Mouse (Mus musculus): ENCODE data around the gene Klc1.
"Not testable (repeated sequence)": the region's sequence is repeated elsewhere in the genome, so short reads cannot be mapped to it uniquely, and the experiment has no call there.

The Klc1 gene

DNA sequence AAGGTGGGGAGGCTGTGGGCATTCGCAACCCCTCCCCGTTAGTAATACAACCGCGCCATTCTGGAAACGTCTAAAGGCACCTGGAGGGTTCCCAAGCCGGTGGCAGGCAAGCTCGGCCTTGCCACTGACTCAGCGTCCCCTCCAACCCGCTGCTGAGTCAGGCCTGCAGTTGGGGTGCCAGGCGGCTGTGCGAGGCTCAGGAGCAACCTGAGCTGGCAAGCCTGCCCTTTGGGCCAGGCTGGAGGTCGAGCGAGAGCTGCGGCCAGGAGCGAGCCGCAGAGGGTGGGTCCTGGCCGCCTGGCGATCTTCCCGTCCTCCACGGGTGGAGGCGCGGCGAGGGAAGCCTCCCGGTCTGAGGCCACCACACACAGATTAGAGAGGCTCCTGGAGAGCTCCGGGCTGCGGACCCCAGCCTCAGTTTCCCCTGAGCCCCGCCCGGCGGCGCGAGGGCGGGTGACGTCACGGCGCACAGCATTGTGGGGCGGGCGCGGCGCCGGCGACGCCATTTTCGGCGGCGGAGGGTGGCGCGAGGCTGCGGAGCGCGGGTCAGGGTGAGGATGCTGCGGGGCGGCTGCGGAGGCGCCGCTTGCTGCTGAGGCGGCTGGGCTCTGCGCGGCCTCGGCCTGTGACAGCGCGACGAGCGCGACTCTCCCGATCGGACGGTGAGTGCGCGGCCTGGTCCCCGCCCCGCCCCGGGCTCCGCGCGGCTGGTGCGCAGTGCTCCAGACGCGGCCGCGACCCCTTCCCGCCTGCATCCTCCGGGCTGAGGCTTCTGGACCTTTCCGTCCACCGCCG is at the start of gene Klc1:
Gene Klc1, plus strand, starts transcription at position 469 of the 795 bp plus-strand sequence.
- CTCF ChIA-PET = interaction anchor here (0.5 to 0.7 kb wide), 2 partner anchors 77 to 1110 kb away, joined by 3 to 4 read pairs; no protein-coding TSS in a partner anchor

DNA sequence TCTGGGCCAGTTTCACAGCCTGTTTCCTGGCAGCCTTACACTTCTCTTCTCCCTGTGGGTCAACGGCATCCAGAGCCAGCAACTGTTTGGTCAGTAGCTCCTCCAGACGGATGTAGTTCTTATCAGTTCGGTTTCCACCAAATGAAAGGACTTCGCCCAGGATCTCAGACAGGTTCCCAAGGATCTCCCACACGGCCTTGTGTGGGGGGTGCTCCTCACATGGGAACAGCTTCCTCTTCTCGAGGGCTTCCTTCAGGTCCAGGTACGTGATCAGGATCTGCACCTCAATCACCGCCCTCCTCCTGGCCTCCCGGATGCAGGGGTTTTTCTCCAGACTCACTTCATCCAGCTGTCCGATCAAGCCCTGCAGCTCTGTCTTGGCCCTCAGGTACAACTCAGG is 48.6 kb upstream of the Klc1 start:
- CTCF ChIA-PET = no interaction called here

DNA sequence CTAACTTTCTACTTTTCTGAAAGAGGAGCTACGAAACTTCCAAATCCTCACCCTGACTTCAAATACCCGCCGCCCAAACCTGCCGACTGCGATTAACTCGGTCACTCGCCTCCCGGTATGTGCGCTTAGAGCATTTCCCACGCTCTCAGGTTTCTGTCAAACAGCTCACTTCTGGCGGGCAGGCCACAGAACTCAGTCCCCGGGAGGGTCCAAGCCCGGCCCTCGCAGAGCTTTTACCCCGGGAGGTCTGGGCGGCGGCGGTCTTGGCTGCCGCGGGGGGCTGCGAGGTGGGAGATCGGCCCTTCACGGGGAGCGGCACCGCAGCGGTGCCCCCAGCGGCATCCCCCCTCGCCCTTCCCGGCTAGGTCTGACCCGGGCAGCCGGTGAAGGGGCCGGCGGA is 46.2 kb upstream of the Klc1 start:
- CTCF ChIA-PET = no interaction called here

DNA sequence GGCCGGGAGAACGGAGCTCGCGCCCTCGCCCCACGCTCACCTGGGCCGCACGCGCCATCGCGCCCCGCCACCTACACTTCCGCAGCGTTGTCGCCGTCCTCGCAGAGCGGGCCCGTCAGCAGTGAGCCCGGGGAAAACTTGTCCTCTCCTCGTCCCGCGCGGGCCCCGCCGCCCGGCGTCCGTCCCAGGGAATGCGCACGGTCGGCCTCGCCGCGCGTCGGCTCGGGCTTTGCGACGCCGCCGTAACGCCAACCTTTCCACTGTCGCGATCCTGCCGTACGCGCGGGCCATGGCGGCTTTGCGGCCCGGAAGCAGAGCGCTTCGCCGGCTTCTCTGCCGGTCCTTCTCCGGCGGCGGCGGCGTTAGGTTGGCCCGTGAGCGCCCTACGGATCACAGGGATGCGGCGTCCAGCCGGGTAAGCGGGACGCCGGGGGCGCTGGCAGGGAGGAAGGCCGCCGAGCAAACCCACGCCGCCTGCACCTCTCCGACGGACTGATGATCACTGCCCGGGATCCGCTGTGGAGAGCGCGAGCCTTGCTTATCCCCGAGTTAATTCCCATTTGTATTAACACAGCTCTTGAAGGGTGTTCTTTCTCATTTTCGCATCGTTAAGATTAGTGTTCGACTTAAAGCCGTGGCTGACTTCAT is 45.5 kb upstream of the Klc1 start, which contains the start of the genes Bag5 and Apopt1:
Gene Bag5, minus strand, starts transcription at position 254 of the 648 bp plus-strand sequence.
Gene Apopt1, plus strand, starts transcription at position 258 of the 648 bp plus-strand sequence.
- CTCF ChIA-PET = interaction anchor here (0.6 kb wide), 2 partner anchors 9 to 191 kb away, joined by 3 read pairs; no protein-coding TSS in a partner anchor

DNA sequence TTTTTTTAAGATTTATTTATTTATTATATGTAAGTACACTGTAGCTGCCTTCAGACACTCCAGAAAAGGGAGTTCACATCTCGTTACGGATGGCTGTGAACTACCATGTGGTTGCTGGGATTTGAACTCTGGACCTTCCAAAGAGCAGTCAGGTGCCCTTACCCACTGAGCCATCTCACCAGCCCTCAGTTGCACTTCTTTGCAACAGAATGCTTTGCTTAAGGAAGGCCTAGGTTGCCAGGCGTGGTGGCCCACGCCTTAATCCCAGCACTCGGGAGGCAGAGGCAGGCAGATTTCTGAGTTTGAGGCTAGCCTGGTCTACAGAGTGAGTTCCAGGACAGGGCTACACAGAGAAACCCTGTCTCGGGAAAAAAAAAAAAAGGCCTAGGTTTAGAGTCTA is 44.8 kb upstream of the Klc1 start:
- CTCF ChIA-PET = interaction anchor here (0.6 to 0.7 kb wide), 3 partner anchors 10 to 190 kb away, joined by 3 to 6 read pairs (median 3); no protein-coding TSS in a partner anchor

DNA sequence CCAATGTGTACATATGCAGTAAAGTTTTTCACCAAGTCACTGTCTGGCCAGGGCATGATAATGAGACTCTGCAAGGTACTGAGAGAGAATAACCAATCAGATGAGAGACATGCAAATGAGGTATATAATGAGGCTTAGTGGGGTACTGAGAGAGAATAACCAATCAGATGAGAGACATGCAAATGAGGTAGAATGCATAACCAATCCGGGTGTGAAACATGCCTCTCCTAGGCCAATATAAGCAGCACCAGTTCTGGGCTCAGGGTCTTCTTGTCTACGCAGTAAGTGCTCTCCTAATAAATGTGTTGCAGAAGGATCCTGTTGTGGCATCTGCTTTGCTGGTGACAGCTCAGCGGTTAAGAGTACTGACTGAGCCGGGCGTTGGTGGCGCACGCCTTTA is 42.1 kb upstream of the Klc1 start:
- CTCF ChIA-PET = no interaction called here

DNA sequence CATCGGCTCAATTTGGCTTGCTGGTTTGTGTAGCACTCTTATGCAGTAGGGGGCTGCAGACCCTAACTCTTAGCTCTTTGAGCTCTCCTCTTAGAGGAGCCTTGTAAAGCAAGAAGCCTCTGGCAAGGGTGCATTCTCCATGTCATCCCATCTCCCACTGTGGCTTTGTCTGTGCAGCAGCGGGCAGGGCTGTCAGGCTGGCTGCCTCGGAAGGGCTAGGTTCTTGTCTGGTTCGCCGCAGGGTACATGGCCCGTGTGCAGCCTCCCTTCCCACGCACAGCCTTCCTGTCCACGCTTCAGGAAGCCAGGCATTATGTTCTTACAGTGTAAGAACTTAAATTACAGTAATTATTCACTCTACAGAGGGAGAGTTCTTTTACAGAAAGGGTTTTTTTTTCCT is 40.0 kb upstream of the Klc1 start:
- CTCF ChIA-PET = no interaction called here

DNA sequence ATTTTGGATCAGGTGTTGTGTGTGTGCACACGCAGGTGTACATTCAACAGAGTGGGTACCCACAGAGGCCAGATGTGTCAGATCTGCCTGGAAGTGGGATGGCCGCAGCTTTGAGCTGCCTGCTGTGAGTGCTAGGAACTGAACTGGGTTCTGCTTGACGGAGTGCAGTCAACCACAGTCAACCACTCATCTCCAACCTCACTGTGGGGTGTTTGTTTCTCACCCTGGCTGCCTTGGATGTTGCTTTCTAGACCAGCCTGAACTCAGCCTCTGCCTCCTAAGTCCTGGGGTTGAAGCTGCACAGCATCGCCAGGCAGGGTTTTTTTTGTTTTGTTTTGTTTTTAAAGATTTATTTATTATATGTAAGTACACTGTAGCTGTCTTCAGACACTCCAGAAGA is 38.4 kb upstream of the Klc1 start:
- CTCF ChIA-PET = no interaction called here

DNA sequence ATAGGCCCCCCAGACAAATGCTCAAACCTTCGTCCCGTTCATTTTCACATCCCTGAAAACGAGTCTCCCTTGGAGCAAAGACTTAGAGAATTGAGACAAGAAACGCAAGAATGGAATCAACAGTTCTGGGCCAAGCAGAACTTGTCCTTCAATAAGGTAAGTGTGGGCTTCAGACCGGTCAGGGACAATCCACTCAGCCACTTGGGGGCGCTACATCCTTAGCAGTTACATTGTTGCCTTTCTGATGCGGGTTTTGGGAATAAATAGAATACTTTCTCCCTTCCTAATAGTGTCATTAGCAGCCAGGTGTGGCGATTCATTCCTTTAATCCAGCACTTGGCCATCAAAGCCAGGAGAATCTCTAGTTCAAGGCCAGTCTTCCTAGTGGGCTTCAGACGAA is 36.0 kb upstream of the Klc1 start:
- CTCF ChIA-PET = interaction anchor here (0.8 kb wide), 1 partner anchor 933 kb away, joined by 3 read pairs; no protein-coding TSS in a partner anchor

DNA sequence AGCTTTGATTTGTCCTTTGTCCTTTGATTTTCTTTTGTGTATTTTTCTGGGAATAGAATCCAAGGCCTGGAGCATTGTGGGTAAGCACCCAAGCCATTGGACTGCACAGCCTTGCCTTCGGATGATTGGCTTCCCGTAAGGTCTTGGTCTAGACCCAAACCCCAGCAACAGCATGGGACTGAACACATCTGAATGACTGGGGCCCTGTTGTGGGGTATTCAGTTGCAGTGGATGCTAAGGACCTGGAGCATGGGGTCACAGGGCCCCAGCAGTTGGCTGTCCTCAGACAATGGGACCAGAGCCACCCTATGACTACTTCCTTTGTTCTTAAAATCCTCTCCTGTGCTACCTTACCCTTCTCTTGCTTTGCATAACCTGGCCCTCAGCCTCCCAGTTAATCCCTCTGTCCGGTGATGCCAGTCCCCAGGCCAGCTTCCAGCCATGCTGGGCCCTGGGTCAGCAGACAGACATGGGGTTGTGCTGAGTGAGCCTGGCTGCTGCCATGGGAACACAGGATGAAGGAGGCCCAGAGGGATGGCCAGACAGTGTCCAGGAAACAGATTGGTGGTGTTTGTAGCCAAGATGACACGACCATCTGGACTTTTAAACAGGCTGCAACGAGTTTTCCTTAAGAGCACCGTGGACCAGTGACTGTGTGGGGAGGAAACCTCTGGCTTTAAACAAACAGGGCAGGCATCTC is 33.9 kb upstream of the Klc1 start:
- CTCF ChIA-PET = no interaction called here

DNA sequence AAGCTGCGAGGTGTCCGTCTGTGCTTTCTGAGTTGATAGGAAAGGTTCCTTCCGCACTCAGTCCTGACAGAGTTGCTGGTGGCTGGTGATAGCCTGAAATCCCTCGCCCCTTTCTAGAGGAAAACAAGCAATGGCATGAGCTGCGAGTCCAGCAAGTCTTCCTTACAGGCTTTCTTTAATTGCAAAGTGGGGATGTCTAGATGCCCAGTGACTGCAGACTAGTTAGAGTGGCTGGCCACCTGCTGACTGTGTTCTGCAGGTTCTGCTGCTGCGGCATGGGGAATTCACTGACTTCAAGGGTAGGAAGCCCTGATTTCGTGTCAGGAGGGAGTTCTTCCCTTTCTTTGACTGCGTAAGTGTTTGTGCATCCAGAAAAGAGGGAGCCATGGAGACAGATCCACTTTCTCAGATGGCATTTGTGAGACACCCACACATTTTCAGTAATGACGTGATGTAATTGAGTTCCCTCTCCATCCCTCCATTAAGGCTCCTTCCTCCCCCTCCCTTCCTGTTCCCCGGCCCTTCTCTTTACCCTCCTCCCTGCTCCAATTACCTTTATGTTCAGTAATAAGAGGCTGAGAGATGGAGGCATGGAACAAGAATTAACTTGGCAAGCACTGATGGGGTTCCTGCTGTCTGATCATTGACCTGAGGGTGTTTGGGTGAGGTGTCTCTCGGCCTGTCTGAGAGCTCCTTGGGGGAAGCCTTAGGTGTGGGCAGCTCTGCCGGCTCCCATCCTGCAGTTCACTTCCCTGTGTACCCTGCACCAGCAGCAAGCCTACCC is 33.1 kb upstream of the Klc1 start:
- CTCF ChIA-PET = interaction anchor here (0.5 kb wide), 1 partner anchor 77 kb away, joined by 3 read pairs; no protein-coding TSS in a partner anchor

DNA sequence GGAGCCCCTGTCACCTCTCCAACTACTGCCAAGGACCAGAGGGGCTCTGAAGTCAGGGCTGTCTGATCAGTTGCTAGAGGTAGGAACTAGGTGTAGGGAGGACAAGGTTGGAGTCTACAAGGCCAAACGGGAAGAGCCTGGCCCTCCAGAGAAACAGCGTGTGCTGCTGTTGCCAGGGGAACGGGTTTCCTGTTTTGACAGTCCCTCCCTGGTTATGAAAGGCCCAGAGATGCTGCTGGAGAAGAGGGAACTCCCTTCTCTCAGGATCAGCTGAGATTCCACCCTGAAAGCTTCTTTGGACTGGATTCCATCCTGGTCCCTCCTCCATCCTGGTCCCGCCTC is 32.6 kb upstream of the Klc1 start:
- CTCF ChIA-PET = no interaction called here

DNA sequence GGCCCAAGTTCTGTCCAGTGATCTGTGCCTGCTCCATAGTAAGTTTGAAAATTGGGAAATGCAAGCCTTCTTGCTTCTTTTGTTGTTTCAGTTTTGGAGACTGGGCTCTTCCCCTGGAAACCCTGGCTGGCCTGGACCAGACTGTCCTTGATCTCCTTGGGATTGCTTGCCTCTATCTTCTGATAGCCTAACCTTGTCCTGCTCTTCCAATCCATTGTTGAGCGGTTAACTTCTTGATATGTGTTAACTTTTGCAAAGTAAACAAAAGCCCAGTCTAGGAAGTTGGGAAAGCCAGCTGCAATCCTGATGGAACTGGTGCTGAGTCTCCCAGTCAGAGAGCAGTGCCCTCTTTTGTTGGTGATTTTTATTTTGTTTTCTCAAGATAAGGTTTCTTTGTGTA is 30.7 kb upstream of the Klc1 start:
- CTCF ChIA-PET = no interaction called here

DNA sequence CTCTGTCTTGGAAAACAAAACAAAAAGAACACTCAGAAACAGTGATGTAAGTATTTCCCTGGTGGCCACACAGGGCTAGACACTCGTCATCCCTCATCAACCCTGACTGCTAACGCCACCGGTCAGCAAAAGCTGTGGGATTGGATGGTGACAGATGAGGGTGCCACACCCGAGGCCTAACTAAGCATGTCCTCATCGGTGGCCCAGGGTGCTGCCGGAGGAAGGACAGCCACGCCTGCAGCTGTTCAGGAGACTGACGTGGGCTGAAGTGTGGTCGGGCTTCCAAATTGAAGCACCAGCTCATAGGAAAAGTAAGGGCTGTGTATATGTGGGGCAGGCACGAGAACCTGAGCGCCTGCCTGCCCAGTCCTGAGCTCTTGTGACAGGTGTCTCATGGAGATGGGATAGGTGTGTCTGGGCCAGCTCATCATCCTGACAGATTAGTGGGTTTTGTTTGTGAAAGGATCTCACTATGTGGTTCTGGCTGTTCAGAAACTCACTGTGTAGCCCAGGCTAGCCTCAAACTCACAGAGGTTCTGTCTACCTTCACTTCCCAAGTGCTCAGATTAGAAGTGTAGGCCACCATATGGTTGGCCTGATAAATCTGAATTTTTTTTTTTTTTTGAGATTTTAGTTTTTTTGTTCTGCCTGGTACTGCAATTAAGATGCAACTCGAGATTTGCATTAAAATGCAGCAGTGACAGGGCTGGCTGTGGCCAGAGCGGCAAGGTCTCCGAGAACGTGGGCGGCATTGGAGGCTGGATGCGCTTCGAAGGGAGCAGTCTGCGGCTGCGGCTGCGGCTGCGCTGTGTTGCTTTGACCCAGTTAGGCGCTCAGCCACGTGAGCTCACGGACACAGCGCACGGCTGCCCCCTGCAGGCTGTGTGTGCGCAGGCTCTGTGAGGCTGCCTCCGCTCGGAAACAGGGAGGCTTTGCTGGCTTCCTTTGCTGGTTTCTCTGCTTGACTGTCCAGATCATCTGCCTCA is 26.5 kb upstream of the Klc1 start:
- CTCF ChIA-PET = interaction anchor here (0.7 kb wide), 3 partner anchors 39 to 127 kb away, joined by 4 to 5 read pairs (median 4); no protein-coding TSS in a partner anchor

DNA sequence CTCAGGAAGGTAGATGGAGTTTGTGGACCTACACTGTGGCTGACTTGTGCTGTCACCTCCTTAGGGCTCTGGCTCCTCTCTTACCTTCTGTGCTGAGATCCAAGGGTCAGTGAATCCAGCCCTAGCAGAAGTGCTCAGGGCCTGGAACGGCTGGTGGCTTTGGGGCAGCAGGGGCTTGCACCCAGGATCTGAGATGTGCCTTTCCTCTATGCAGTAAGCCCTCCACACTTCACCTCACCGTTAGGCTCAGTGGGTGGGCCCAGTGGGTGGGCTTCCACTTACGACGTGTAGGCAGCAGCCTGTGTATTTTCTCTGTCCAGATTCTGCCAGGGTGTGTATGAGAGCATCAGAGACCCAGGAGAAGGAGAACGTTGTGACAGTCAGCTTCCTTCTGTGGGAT is 25.7 kb upstream of the Klc1 start:
- CTCF ChIA-PET = interaction anchor here (0.7 kb wide), 2 partner anchors 38 to 127 kb away, joined by 4 read pairs; no protein-coding TSS in a partner anchor

DNA sequence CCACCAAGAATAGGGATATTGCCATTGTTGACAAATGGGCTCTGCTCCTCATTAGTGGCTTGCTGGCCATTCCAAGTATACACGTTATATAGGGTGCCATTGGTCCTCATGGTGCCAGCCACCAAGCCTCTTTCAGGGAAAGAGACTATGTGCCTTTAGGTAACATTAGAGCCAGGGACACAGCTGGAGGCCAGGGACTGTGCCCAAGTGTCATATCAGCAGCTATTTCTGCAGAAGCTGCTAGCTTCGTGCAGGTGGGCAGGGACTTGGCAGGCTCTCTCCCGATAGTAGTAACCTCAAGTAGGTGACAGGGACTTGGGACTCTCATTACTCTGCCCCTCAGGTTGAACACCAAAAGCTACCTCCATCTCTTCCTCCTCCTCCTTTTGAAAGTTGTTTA is 23.7 kb upstream of the Klc1 start:
- CTCF ChIA-PET = no interaction called here

DNA sequence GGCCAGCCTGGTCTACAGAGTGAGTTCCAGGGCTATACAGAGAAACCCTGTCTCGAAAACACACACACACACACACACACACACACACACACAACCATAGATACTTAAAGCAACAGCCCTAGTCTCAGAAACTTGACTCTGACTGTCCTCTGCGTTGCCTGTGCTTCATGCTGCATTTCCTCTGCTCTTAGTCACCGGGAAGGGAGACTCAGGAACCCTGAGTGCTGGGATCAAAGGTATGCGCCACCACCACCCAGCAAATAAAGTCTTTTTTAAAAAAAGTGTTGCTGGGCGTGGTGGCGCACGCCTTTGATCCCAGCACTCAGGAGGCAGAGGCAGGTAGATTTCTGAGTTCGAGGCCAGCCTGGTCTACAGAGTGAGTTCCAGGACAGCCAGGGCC is 22.0 kb upstream of the Klc1 start:
- CTCF ChIA-PET = not testable (repeated sequence)

DNA sequence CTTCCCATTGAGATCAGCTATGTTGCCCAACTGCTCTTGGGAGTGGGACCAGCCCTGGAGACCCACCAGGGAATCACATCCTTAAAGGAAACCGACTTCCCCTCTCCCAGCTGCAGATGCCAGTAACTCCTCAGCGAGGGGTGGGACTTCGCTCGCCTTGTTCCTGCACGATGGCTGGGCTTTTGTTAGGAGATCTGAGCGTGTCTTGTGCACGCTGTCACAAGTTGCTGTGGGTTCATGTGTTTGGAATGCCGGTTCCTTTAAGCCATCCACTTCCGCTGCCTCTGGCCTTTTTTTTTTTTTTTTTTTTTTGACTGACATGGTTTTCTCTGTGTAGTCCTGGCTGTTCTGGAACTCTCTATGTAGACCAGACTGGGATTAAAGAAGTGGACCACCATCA is 21.3 kb upstream of the Klc1 start:
- CTCF ChIA-PET = interaction anchor here (0.7 kb wide), 1 partner anchor 84 kb away, joined by 23 read pairs; no protein-coding TSS in a partner anchor

DNA sequence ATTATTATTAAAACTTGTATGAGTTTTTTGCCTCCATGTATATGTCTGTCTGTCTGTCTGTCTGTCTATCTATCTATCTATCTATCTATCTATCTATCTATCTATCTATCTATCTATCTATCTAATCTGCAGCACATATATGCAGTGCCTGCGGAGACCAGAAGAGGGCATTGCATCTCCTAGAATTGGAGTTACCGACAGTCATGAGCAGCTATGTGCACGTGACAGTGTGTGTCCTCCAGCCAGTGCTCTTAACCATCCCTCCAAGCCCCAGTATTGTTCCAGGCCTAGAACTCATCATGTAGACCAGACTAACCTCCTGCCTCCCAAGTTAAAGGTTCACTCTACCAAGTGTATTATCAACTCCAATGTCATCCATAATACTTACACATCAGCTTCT is 19.9 kb upstream of the Klc1 start:
- CTCF ChIA-PET = interaction anchor here (0.6 kb wide), 1 partner anchor 1312 kb away, joined by 11 read pairs; no protein-coding TSS in a partner anchor

DNA sequence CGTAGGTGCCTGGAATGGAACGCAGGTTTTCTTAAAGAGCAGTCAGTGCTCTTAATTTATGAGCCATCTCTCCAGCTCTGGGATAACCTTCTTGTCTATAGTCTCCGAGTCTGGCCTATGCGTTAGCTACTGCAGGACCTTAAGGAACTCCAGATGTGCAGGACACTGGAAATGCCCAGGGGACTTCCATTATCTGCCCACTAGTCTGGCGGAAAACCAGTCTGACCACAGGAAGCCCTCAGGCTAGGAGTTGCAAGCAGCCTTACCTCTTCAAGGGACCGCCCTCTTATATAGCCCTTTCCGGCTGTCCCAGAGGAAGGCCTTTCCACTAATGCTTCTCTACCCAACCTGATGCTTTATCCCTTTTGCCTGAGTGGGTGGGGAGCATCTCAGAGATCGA is 17.3 kb upstream of the Klc1 start:
- CTCF ChIA-PET = no interaction called here

All from spleen, embryonic (tissue).